Mouse (Mus musculus) cortical plate, adult 2 months (tissue): ENCODE measurements around the gene Pkm.

ENCODE experiments used
- CTCF ChIP-seq: fragments of 200-500 bp; IDR thresholded peaks from 2 replicates; pipeline ENCODE4 v1.5.1; 2011; ENCODE audit warnings: mild to moderate bottlenecking, control low read depth, low read length; ENCODE audit not compliant: insufficient read depth; ENCODE audit errors: extremely low read depth
- POLR2A ChIP-seq: fragments of 200-500 bp; IDR thresholded peaks from 2 replicates; pipeline ENCODE4 v1.6.1; 2011; ENCODE audit warnings: mild to moderate bottlenecking, low read length, control low read depth; ENCODE audit not compliant: insufficient read depth; ENCODE audit errors: extremely low read depth

DNA sequence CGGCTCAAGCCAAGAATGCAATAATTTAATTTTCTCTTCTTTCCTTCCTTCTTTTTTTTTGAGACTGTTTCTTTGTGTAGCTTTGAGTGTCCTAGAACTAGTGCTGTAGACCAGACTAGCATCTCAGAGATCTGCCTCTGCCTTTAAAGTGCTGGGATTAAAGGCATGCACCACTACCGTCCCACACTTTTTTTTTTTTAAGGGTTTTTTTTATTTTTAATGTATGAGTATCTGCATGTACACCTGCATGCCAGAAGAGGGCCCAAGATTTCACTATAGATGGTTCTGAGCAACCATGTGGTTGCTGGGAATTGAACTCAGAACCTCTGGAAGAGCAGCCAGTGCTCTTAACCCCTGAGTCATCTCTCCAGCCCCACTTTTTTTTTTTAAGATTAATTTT is 40.4 kb upstream of the Pkm start:
- TF ChIP-seq CTCF, result no peak
- no peak for TF ChIP-seq POLR2A
